Mouse (Mus musculus) CH12.LX (cell line): ENCODE results near the gene Znhit3.

Source experiments
- CHD1 ChIP-seq: IDR thresholded peaks from 2 replicates; pipeline ENCODE4 v1.6.1; 2012; ENCODE audit warnings: low read depth, low read length, improper control_type of control experiment, inconsistent platforms
- CHD2 ChIP-seq: IDR thresholded peaks from 2 replicates; pipeline ENCODE4 v1.6.1; 2011; ENCODE audit warnings: low read length, improper control_type of control experiment
- CTCF ChIP-seq, 2 experiments: IDR thresholded peaks in 1 of 2; conservative IDR thresholded peaks in 1 of 2; 2 replicates each; pipeline ENCODE4 v1.5.1; 2011 to 2012; ENCODE audit warnings: low read depth in 2 of 2, low read length in 2 of 2, improper control_type of control experiment in 1 of 2, inconsistent platforms in 1 of 2, mild to moderate bottlenecking in 1 of 2, moderate library complexity in 1 of 2
- EP300 ChIP-seq: IDR thresholded peaks from 2 replicates; pipeline ENCODE4 v1.6.1; 2011; ENCODE audit warnings: low read length, improper control_type of control experiment
- HCFC1 ChIP-seq: IDR thresholded peaks from 2 replicates; pipeline ENCODE4 v1.6.1; 2012; ENCODE audit warnings: low read depth, mild to moderate bottlenecking, inconsistent platforms, low read length, improper control_type of control experiment
- MAX ChIP-seq: IDR thresholded peaks from 2 replicates; pipeline ENCODE4 v1.6.1; 2011; ENCODE audit warnings: low read length, improper control_type of control experiment
- MAZ ChIP-seq: IDR thresholded peaks from 2 replicates; pipeline ENCODE4 v1.6.1; 2012; ENCODE audit warnings: low read depth, mild to moderate bottlenecking, inconsistent platforms, low read length, improper control_type of control experiment, moderate library complexity
- NRF1 ChIP-seq: IDR thresholded peaks from 2 replicates; pipeline ENCODE4 v1.6.1; 2014; ENCODE audit warnings: low read depth, mild to moderate bottlenecking, inconsistent platforms, low read length, improper control_type of control experiment, moderate library complexity
- PAX5 ChIP-seq: IDR thresholded peaks from 2 replicates; pipeline ENCODE4 v1.6.1; 2012; ENCODE audit warnings: low read length, inconsistent platforms, mixed read lengths
- RAD21 ChIP-seq: IDR thresholded peaks from 2 replicates; pipeline ENCODE4 v1.6.1; 2011; ENCODE audit warnings: low read depth, mild to moderate bottlenecking, low read length, improper control_type of control experiment, moderate library complexity
- TBP ChIP-seq: conservative IDR thresholded peaks from 2 replicates; pipeline ENCODE4 v1.6.1; 2011; ENCODE audit warnings: low read depth, low read length, improper control_type of control experiment
- TCF12 ChIP-seq: IDR thresholded peaks from 2 replicates; pipeline ENCODE4 v1.6.1; 2014; ENCODE audit warnings: low read depth, mild to moderate bottlenecking, inconsistent platforms, low read length, improper control_type of control experiment
- USF1 ChIP-seq: IDR thresholded peaks from 2 replicates; pipeline ENCODE4 v1.6.1; 2014; ENCODE audit warnings: low read depth, mild to moderate bottlenecking, inconsistent platforms, low read length, improper control_type of control experiment
- ZMIZ1 ChIP-seq: IDR thresholded peaks from 2 replicates; pipeline ENCODE4 v1.6.1; 2012; ENCODE audit warnings: low read depth, mild to moderate bottlenecking, inconsistent platforms, low read length, improper control_type of control experiment

DNA sequence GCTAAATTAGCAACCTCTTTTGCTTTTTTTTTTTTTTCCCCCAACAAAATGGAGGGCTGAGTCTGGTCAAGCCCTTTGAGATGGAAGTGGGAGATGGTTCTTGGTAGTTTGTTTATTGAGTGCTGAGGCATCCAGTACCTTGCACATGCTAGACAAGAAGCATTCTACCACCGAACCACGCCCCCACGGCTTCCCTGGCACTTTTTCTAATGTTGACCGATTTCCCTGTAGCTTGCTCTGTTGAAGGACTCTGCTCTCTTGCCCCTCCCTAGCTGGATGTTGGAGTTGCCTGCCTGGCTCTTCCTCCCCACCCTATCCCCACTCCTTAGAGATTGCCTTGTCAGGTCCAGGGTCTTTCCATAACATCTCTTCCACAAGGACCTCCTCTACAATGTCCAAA, 46.4 kb upstream of the Znhit3 start:
- TF ChIP-seq CTCF (conservative IDR thresholded peaks at IDR 0.05 in 1 of 2, IDR thresholded peaks at IDR 0.05 in 1 of 2; ENCODE audit: low read depth in 2 of 2, low read length in 2 of 2) = no peak
- no peak for TF ChIP-seq HCFC1
- TF ChIP-seq MAX = no peak
- no peak for TF ChIP-seq EP300
- no peak for TF ChIP-seq TCF12
- TF ChIP-seq PAX5 = no peak
- no peak for TF ChIP-seq CHD1
- TF ChIP-seq NRF1 = no peak
- TF ChIP-seq TBP = no peak
- TF ChIP-seq RAD21 = no peak
- TF ChIP-seq ZMIZ1 = no peak
- TF ChIP-seq CHD2 = no peak
- TF ChIP-seq MAZ = no peak
- no peak for TF ChIP-seq USF1
